Mouse (Mus musculus) bone marrow, adult 2 months (tissue): ENCODE results near the gene Cdkl2.

Experiments
- CTCF ChIP-seq: fragments of 200-500 bp; IDR thresholded peaks from 2 replicates; pipeline ENCODE4 v1.5.1; 2011; ENCODE audit warnings: low read length, control low read depth; ENCODE audit not compliant: control insufficient read depth, insufficient read depth
- POLR2A ChIP-seq: fragments of 200-500 bp; IDR thresholded peaks from 2 replicates; pipeline ENCODE4 v1.6.1; 2011; ENCODE audit warnings: low read depth, mild to moderate bottlenecking, control low read depth, low read length, borderline replicate concordance; ENCODE audit not compliant: control insufficient read depth

DNA sequence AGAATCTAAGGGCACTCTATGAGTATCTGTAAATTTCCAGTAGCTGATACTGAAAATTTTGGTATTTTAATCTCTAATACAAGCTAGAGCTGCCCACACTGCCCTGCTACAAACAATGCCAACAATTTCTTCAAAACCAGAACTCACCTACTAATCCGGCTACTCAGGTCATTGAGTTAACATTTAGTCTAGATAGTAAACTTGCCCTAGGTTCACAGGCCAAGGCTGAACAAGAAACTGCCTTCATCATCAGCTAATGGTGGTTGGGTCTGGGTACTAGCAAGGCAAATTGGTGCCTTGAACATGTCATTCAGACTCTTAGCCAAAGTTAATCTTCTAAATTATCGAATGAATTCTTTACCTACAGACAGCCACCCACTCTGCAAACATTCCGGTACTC, 37.6 kb upstream of the Cdkl2 start:
- TF ChIP-seq CTCF (no peak), POLR2A (no peak)
